Mouse (Mus musculus): Measurements from ENCODE around the gene Pth1r. TPM values are rescaled to one million over a fixed set of nuclear protein-coding genes. Genes with fewer than 3 reads are reported as not detected.

Gene Pth1r
- not detected for polyA plus RNA-seq (2017; shearing (Covaris generic))

GRCm38 (mm10) chr9:110746961-110747360 lies at the start of gene Pth1r:
Pth1r (minus strand) TSS chr9:110747145.
- no peak for ATAC-seq

GRCm38 (mm10) chr9:110790462-110790861 lies 43.5 kb upstream of the Pth1r start:
- no peak for ATAC-seq

GRCm38 (mm10) chr9:110788169-110788568 lies 41.2 kb upstream of the Pth1r start:
- ATAC-seq: no peak

- ATAC-seq: no peak
Observed at GRCm38 (mm10) chr9:110783611-110784010, 36.7 kb upstream of the Pth1r start.

GRCm38 (mm10) chr9:110781731-110782130 lies 34.8 kb upstream of the Pth1r start:
- peak; percentile 7 for ATAC-seq

- peak; percentile 91 for ATAC-seq
Observed at GRCm38 (mm10) chr9:110781256-110781721, 34.3 kb upstream of the Pth1r start.

GRCm38 (mm10) chr9:110779242-110779913 lies 32.4 kb upstream of the Pth1r start:
- ATAC-seq: no peak

GRCm38 (mm10) chr9:110778559-110778958 lies 31.6 kb upstream of the Pth1r start:
- no peak for ATAC-seq

GRCm38 (mm10) chr9:110778100-110778499 lies 31.2 kb upstream of the Pth1r start:
- ATAC-seq: no peak

GRCm38 (mm10) chr9:110775269-110776022 lies 28.5 kb upstream of the Pth1r start:
- no peak for ATAC-seq

GRCm38 (mm10) chr9:110774403-110775268 lies 27.7 kb upstream of the Pth1r start:
- no peak for ATAC-seq

GRCm38 (mm10) chr9:110772336-110772735 lies 25.4 kb upstream of the Pth1r start:
- no peak for ATAC-seq

- no peak for ATAC-seq
Observed at GRCm38 (mm10) chr9:110763405-110763804, 16.5 kb upstream of the Pth1r start.

GRCm38 (mm10) chr9:110762763-110763162 lies 15.8 kb upstream of the Pth1r start:
- ATAC-seq: no peak

GRCm38 (mm10) chr9:110760886-110761285 lies 13.9 kb upstream of the Pth1r start:
- no peak for ATAC-seq

GRCm38 (mm10) chr9:110759265-110759664 lies 12.3 kb upstream of the Pth1r start:
- no peak for ATAC-seq

- ATAC-seq: no peak
Observed at GRCm38 (mm10) chr9:110758605-110759004, 11.7 kb upstream of the Pth1r start.

GRCm38 (mm10) chr9:110757816-110758215 lies 10.9 kb upstream of the Pth1r start:
- no peak for ATAC-seq

GRCm38 (mm10) chr9:110753773-110754172 lies 6.8 kb upstream of the Pth1r start:
- ATAC-seq: no peak

- no peak for ATAC-seq
Observed at GRCm38 (mm10) chr9:110752917-110753435, 6.0 kb upstream of the Pth1r start.

GRCm38 (mm10) chr9:110751412-110751811 lies 4.5 kb upstream of the Pth1r start:
- ATAC-seq: no peak

GRCm38 (mm10) chr9:110750404-110751187 lies 3.7 kb upstream of the Pth1r start:
- ATAC-seq: no peak
